Mouse (Mus musculus): Measurements from ENCODE around the gene Tpst1.

- no peak for TF ChIP-seq CTCF (IDR thresholded peaks at IDR 0.05; ENCODE audit: control insufficient read depth, insufficient read depth, low read length)
- TF ChIP-seq POLR2A (IDR thresholded peaks at IDR 0.05; ENCODE audit: borderline replicate concordance, control insufficient read depth, low read depth, low read length): no peak
Observed at GRCm38 (mm10) chr5:130027134-130027533, 46.0 kb upstream of the Tpst1 start.
